Mouse (Mus musculus): Measurements from ENCODE around the gene Ccz1. TPM values are rescaled to one million over a fixed set of nuclear protein-coding genes. Genes with fewer than 3 reads are reported as not detected.
A peak's percentile ranks its signal among the peaks of the same experiment; 100 is the strongest.

Ccz1 gene
- polyA plus RNA-seq (2012; ENCODE audit: insufficient read depth, low replicate concordance), result 17.2 and 33.1 TPM in 2 replicates

- 0 out of 2 replicates have a peak, but pooled peaks cover 2% of the 10 kb centered on the region for H3K9me3 ChIP-seq
- H3K4me3 ChIP-seq (replicated peaks), result peak within 1 kb of the TSS; percentile 95
- TF ChIP-seq GATA1 (IDR thresholded peaks at IDR 0.05; ENCODE audit: borderline replicate concordance, low read length) (no peak), FLI1 (IDR thresholded peaks at IDR 0.05; ENCODE audit: low read length) (no peak)
- peaks cover 31% of the 10 kb centered on the region for H3K36me3 ChIP-seq (replicated peaks; ENCODE audit: low read length)
- H3K27me3 ChIP-seq (replicated peaks), result no peaks in the 10 kb centered on the region
- peaks cover 12% of the 10 kb centered on the region for H3K4me1 ChIP-seq
Observed at GRCm38 (mm10) chr5:144014551-144015311, at the start of gene Ccz1. TSS of gene Ccz1 (minus strand) at chr5:144014877.

- Histone ChIP-seq H3K4me3 (replicated peaks) (no peak overlapping the region), H3K27me3 (replicated peaks) (peaks cover 2% of the 10 kb centered on the region), H3K4me1 (no peaks in the 10 kb centered on the region), H3K36me3 (replicated peaks; ENCODE audit: low read length) (no peaks in the 10 kb centered on the region), H3K9me3 (peaks cover 13% of the 10 kb centered on the region)
- TF ChIP-seq GATA1 (IDR thresholded peaks at IDR 0.05; ENCODE audit: borderline replicate concordance, low read length), result no peak
- TF ChIP-seq FLI1 (IDR thresholded peaks at IDR 0.05; ENCODE audit: low read length), result no peak
Observed at GRCm38 (mm10) chr5:144064093-144064492, 49.4 kb upstream of the Ccz1 start.

GRCm38 (mm10) chr5:144054340-144054739, 39.7 kb upstream of the Ccz1 start:
- peaks cover 5% of the 10 kb centered on the region; the same call in 1 of the 2 replicates for H3K9me3 ChIP-seq
- TF ChIP-seq GATA1 (IDR thresholded peaks at IDR 0.05; ENCODE audit: borderline replicate concordance, low read length), result no peak
- TF ChIP-seq FLI1 (IDR thresholded peaks at IDR 0.05; ENCODE audit: low read length), result no peak
- no peaks in the 10 kb centered on the region for H3K36me3 ChIP-seq (replicated peaks; ENCODE audit: low read length)
- H3K27me3 ChIP-seq (replicated peaks), result peaks cover 9% of the 10 kb centered on the region
- no peaks in the 10 kb centered on the region for H3K4me1 ChIP-seq
- H3K4me3 ChIP-seq (replicated peaks), result no peak overlapping the region

- Histone ChIP-seq H3K4me3 (replicated peaks) (no peak overlapping the region), H3K9me3 (peaks cover 5% of the 10 kb centered on the region; the same call in 1 of the 2 replicates)
Observed at GRCm38 (mm10) chr5:144053450-144053849, 38.8 kb upstream of the Ccz1 start.

GRCm38 (mm10) chr5:144051268-144051667, 36.6 kb upstream of the Ccz1 start:
- Histone ChIP-seq H3K4me3 (replicated peaks) (no peak overlapping the region), H3K4me1 (no peaks in the 10 kb centered on the region), H3K9me3 (peaks cover 5% of the 10 kb centered on the region; the same call in 1 of the 2 replicates), H3K27me3 (replicated peaks) (peaks cover 14% of the 10 kb centered on the region), H3K36me3 (replicated peaks; ENCODE audit: low read length) (no peaks in the 10 kb centered on the region)
- TF ChIP-seq GATA1 (IDR thresholded peaks at IDR 0.05; ENCODE audit: borderline replicate concordance, low read length) (no peak), FLI1 (IDR thresholded peaks at IDR 0.05; ENCODE audit: low read length) (no peak)

More at GRCm38 (mm10) chr5:144053450-144053849, 38.8 kb upstream of the Ccz1 start:
- no peak for TF ChIP-seq FLI1 (IDR thresholded peaks at IDR 0.05; ENCODE audit: low read length)
- TF ChIP-seq GATA1 (IDR thresholded peaks at IDR 0.05; ENCODE audit: borderline replicate concordance, low read length), result no peak
- no peaks in the 10 kb centered on the region for H3K36me3 ChIP-seq (replicated peaks; ENCODE audit: low read length)
- H3K27me3 ChIP-seq (replicated peaks), result peaks cover 9% of the 10 kb centered on the region
- H3K4me1 ChIP-seq, result no peaks in the 10 kb centered on the region

- Histone ChIP-seq H3K4me3 (replicated peaks) (no peak overlapping the region), H3K36me3 (replicated peaks; ENCODE audit: low read length) (no peaks in the 10 kb centered on the region), H3K4me1 (no peaks in the 10 kb centered on the region), H3K9me3 (peaks cover 5% of the 10 kb centered on the region; the same call in 1 of the 2 replicates), H3K27me3 (replicated peaks) (peaks cover 18% of the 10 kb centered on the region)
- TF ChIP-seq GATA1 (IDR thresholded peaks at IDR 0.05; ENCODE audit: borderline replicate concordance, low read length) (no peak), FLI1 (IDR thresholded peaks at IDR 0.05; ENCODE audit: low read length) (no peak)
Observed at GRCm38 (mm10) chr5:144049881-144050280, 35.2 kb upstream of the Ccz1 start.

GRCm38 (mm10) chr5:144047324-144047723, 32.6 kb upstream of the Ccz1 start:
- peaks cover 19% of the 10 kb centered on the region for H3K27me3 ChIP-seq (replicated peaks)

GRCm38 (mm10) chr5:144043166-144043565, 28.5 kb upstream of the Ccz1 start:
- 0 out of 2 replicates have a peak, but pooled peaks cover 7% of the 10 kb centered on the region for H3K9me3 ChIP-seq
- no peak for TF ChIP-seq FLI1 (IDR thresholded peaks at IDR 0.05; ENCODE audit: low read length)
- no peak for TF ChIP-seq GATA1 (IDR thresholded peaks at IDR 0.05; ENCODE audit: borderline replicate concordance, low read length)
- H3K27me3 ChIP-seq (replicated peaks), result peaks cover 19% of the 10 kb centered on the region
- H3K4me1 ChIP-seq, result peaks cover 10% of the 10 kb centered on the region
- no peak overlapping the region for H3K4me3 ChIP-seq (replicated peaks)
- no peaks in the 10 kb centered on the region for H3K36me3 ChIP-seq (replicated peaks; ENCODE audit: low read length)

More at GRCm38 (mm10) chr5:144047324-144047723, 32.6 kb upstream of the Ccz1 start:
- TF ChIP-seq FLI1 (IDR thresholded peaks at IDR 0.05; ENCODE audit: low read length), result no peak
- no peak for TF ChIP-seq GATA1 (IDR thresholded peaks at IDR 0.05; ENCODE audit: borderline replicate concordance, low read length)
- no peak overlapping the region for H3K4me3 ChIP-seq (replicated peaks)
- H3K36me3 ChIP-seq (replicated peaks; ENCODE audit: low read length), result no peaks in the 10 kb centered on the region
- H3K9me3 ChIP-seq, result no peaks in the 10 kb centered on the region
- H3K4me1 ChIP-seq, result no peaks in the 10 kb centered on the region

GRCm38 (mm10) chr5:144040720-144041364, 26.2 kb upstream of the Ccz1 start:
- Histone ChIP-seq H3K36me3 (replicated peaks; ENCODE audit: low read length) (no peaks in the 10 kb centered on the region), H3K4me1 (peaks cover 10% of the 10 kb centered on the region), H3K27me3 (replicated peaks) (peaks cover 14% of the 10 kb centered on the region), H3K4me3 (replicated peaks) (peak overlapping the region; percentile 79), H3K9me3 (peaks cover 7% of the 10 kb centered on the region; the same call in 1 of the 2 replicates)
- TF ChIP-seq FLI1 (IDR thresholded peaks at IDR 0.05; ENCODE audit: low read length) (no peak), GATA1 (IDR thresholded peaks at IDR 0.05; ENCODE audit: borderline replicate concordance, low read length) (no peak)
